Mouse (Mus musculus): Measurements from ENCODE around the gene Nadsyn1.

Gene Nadsyn1

GRCm38 (mm10) chr7:143822375-143823265, at the start of gene Nadsyn1, which contains the start of gene Dhcr7:
Gene Nadsyn1, minus strand, starts transcription at chr7:143822849.
Gene Dhcr7, plus strand, starts transcription at chr7:143823145.
- peak; percentile 98 for DNase-seq (ENCODE audit: low read depth)

- DNase-seq (ENCODE audit: low read depth): no peak
These were observed 46.2 kb upstream of the Nadsyn1 start for GRCm38 (mm10) chr7:143868874-143869273.

- no peak for DNase-seq (ENCODE audit: low read depth)
These were observed 43.9 kb upstream of the Nadsyn1 start, which contains the start of gene Gm498 for GRCm38 (mm10) chr7:143866538-143866937. Gene Gm498, plus strand, starts transcription at chr7:143866838.

GRCm38 (mm10) chr7:143848768-143849482, 26.3 kb upstream of the Nadsyn1 start:
- no peak for DNase-seq (ENCODE audit: low read depth)

- no peak for DNase-seq (ENCODE audit: low read depth)
These were observed 25.6 kb upstream of the Nadsyn1 start for GRCm38 (mm10) chr7:143848127-143848767.

GRCm38 (mm10) chr7:143841301-143841700, 18.7 kb upstream of the Nadsyn1 start:
- no peak for DNase-seq (ENCODE audit: low read depth)

GRCm38 (mm10) chr7:143840121-143840520, 17.5 kb upstream of the Nadsyn1 start:
- DNase-seq (ENCODE audit: low read depth): no peak

GRCm38 (mm10) chr7:143837705-143838358, 15.2 kb upstream of the Nadsyn1 start:
- DNase-seq (ENCODE audit: low read depth): no peak

- DNase-seq (ENCODE audit: low read depth): no peak
These were observed 12.3 kb upstream of the Nadsyn1 start for GRCm38 (mm10) chr7:143834972-143835371.

- DNase-seq (ENCODE audit: low read depth): no peak
These were observed 11.7 kb upstream of the Nadsyn1 start for GRCm38 (mm10) chr7:143834316-143834715.

GRCm38 (mm10) chr7:143833581-143834190, 11.0 kb upstream of the Nadsyn1 start:
- no peak for DNase-seq (ENCODE audit: low read depth)

GRCm38 (mm10) chr7:143832611-143833010, 10.0 kb upstream of the Nadsyn1 start:
- DNase-seq (ENCODE audit: low read depth): no peak

GRCm38 (mm10) chr7:143832196-143832595, 9.5 kb upstream of the Nadsyn1 start:
- peak; percentile 23 for DNase-seq (ENCODE audit: low read depth)

GRCm38 (mm10) chr7:143830399-143830798, 7.8 kb upstream of the Nadsyn1 start:
- DNase-seq (ENCODE audit: low read depth): no peak

GRCm38 (mm10) chr7:143829504-143830331, 7.1 kb upstream of the Nadsyn1 start:
- DNase-seq (ENCODE audit: low read depth): peak; percentile 95

GRCm38 (mm10) chr7:143826985-143827384, 4.3 kb upstream of the Nadsyn1 start:
- DNase-seq (ENCODE audit: low read depth): peak; percentile 24

- DNase-seq (ENCODE audit: low read depth): no peak
These were observed 587 bp upstream of the Nadsyn1 start for GRCm38 (mm10) chr7:143823266-143823605.

- DNase-seq (ENCODE audit: low read depth): no peak
These were observed 1.4 kb downstream of the Nadsyn1 start for GRCm38 (mm10) chr7:143821241-143821640.

- no peak for DNase-seq (ENCODE audit: low read depth)
These were observed 3.4 kb downstream of the Nadsyn1 start for GRCm38 (mm10) chr7:143819201-143819600.

GRCm38 (mm10) chr7:143808909-143809308, 13.7 kb downstream of the Nadsyn1 start:
- peak; percentile 22 for DNase-seq (ENCODE audit: low read depth)

- DNase-seq (ENCODE audit: low read depth): no peak
These were observed 17.4 kb downstream of the Nadsyn1 start for GRCm38 (mm10) chr7:143805199-143805624.
